Mouse (Mus musculus) CH12.LX (cell line): ENCODE data around the gene Dexi. TPM values are rescaled to one million over a fixed set of nuclear protein-coding genes. Genes with fewer than 3 reads are reported as not detected.

Experiments
- DNase-seq: peaks from one replicate; pipeline ENCODE4 v3.0.0-alpha.2; 2013; ENCODE audit errors: extremely low read depth
- H3K27ac ChIP-seq: 2 replicates; pipeline ENCODE4 v1.5.1; 2012; ENCODE audit warnings: low read depth, mild to moderate bottlenecking, control low read depth, moderate library complexity; ENCODE audit not compliant: insufficient read depth
- H3K27me3 ChIP-seq: replicated peaks from 2 replicates; pipeline ENCODE3; 2012; ENCODE audit warnings: inconsistent platforms
- H3K36me3 ChIP-seq, 2 experiments: replicated peaks in 1 of 2; 2 replicates each; pipeline versions ENCODE3 to v1.6.1; 2012; ENCODE audit warnings: inconsistent platforms in 1 of 2, low read length in 1 of 2, mild to moderate bottlenecking in 1 of 2, mixed read lengths in 1 of 2, moderate library complexity in 1 of 2; ENCODE audit not compliant: control insufficient read depth in 1 of 2, insufficient read depth in 1 of 2
- H3K4me1 ChIP-seq, 2 experiments: 2 replicates each; pipeline ENCODE4 v1.6.1; 2012; ENCODE audit warnings: inconsistent platforms in 1 of 2, moderate library complexity in 1 of 2; ENCODE audit not compliant: insufficient read depth in 2 of 2, control insufficient read depth in 1 of 2
- H3K4me2 ChIP-seq: 2 replicates; pipeline ENCODE4 v1.6.1; 2012; ENCODE audit warnings: low read depth, mild to moderate bottlenecking, control low read depth; ENCODE audit not compliant: poor library complexity, insufficient read depth, severe bottlenecking
- H3K4me3 ChIP-seq, 3 experiments: fragments of 150-350 bp in 1 of 3; sonication (generic) in 1 of 3; replicated peaks in 1 of 3; 2 replicates each; pipeline versions ENCODE3 to v1.5.1; 2011 to 2012; ENCODE audit warnings: low read depth in 2 of 3, low read length in 2 of 3, mild to moderate bottlenecking in 2 of 3, moderate library complexity in 2 of 3, control low read depth in 1 of 3, improper control_type of control experiment in 1 of 3, inconsistent platforms in 1 of 3, mixed read lengths in 1 of 3; ENCODE audit not compliant: poor library complexity in 1 of 3
- H3K79me2 ChIP-seq: replicated peaks from 2 replicates; pipeline ENCODE4 v1.6.1; 2012; ENCODE audit warnings: mild to moderate bottlenecking, moderate library complexity; ENCODE audit not compliant: control insufficient read depth, poor library complexity, insufficient read depth, severe bottlenecking; ENCODE audit errors: extremely low read depth
- H3K9ac ChIP-seq: 2 replicates; pipeline ENCODE4 v1.6.1; 2012; ENCODE audit warnings: low read depth, mild to moderate bottlenecking, control low read depth, moderate library complexity; ENCODE audit not compliant: insufficient read depth
- H3K9me3 ChIP-seq: replicated peaks from 2 replicates; pipeline ENCODE3; 2012; ENCODE audit warnings: low read length, inconsistent platforms, mixed read lengths
- BHLHE40 ChIP-seq: IDR thresholded peaks from 2 replicates; pipeline ENCODE4 v1.6.1; 2011; ENCODE audit warnings: mild to moderate bottlenecking, low read depth, low read length, improper control_type of control experiment
- CHD2 ChIP-seq: IDR thresholded peaks from 2 replicates; pipeline ENCODE4 v1.6.1; 2011; ENCODE audit warnings: low read length, improper control_type of control experiment
- CTCF ChIP-seq, 2 experiments: IDR thresholded peaks in 1 of 2; conservative IDR thresholded peaks in 1 of 2; 2 replicates each; pipeline ENCODE4 v1.5.1; 2011 to 2012; ENCODE audit warnings: low read depth in 2 of 2, low read length in 2 of 2, improper control_type of control experiment in 1 of 2, inconsistent platforms in 1 of 2, mild to moderate bottlenecking in 1 of 2, moderate library complexity in 1 of 2
- ETS1 ChIP-seq: conservative IDR thresholded peaks from 2 replicates; pipeline ENCODE4 v1.6.1; 2012; ENCODE audit warnings: low read depth, mild to moderate bottlenecking, inconsistent platforms, low read length, improper control_type of control experiment, moderate library complexity
- GABPA ChIP-seq: IDR thresholded peaks from 2 replicates; pipeline ENCODE4 v1.6.1; 2012; ENCODE audit warnings: low read depth, low read length, improper control_type of control experiment, inconsistent platforms; ENCODE audit not compliant: insufficient replicate concordance
- IRF4 ChIP-seq: IDR thresholded peaks from 2 replicates; pipeline ENCODE4 v1.6.1; 2014; ENCODE audit warnings: low read depth, mild to moderate bottlenecking, inconsistent platforms, low read length, improper control_type of control experiment
- KAT2A ChIP-seq: IDR thresholded peaks from 2 replicates; pipeline ENCODE4 v1.6.1; 2012; ENCODE audit warnings: low read length, improper control_type of control experiment, inconsistent platforms; ENCODE audit not compliant: insufficient replicate concordance
- MAX ChIP-seq: IDR thresholded peaks from 2 replicates; pipeline ENCODE4 v1.6.1; 2011; ENCODE audit warnings: low read length, improper control_type of control experiment
- MEF2A ChIP-seq: IDR thresholded peaks from 2 replicates; pipeline ENCODE4 v1.6.1; 2014; ENCODE audit warnings: low read depth, mild to moderate bottlenecking, inconsistent platforms, low read length, improper control_type of control experiment, borderline replicate concordance
- MXI1 ChIP-seq: IDR thresholded peaks from 2 replicates; pipeline ENCODE4 v1.6.1; 2011; ENCODE audit warnings: mild to moderate bottlenecking, low read depth, low read length, improper control_type of control experiment
- MYC ChIP-seq: IDR thresholded peaks from 2 replicates; pipeline ENCODE4 v1.6.1; 2011; ENCODE audit warnings: low read depth, mild to moderate bottlenecking, improper control_type of control experiment, low read length
- POLR2A ChIP-seq: IDR thresholded peaks from 2 replicates; pipeline ENCODE4 v1.6.1; 2011; ENCODE audit warnings: low read depth, mild to moderate bottlenecking, improper control_type of control experiment, low read length
- RAD21 ChIP-seq: IDR thresholded peaks from 2 replicates; pipeline ENCODE4 v1.6.1; 2011; ENCODE audit warnings: low read depth, mild to moderate bottlenecking, low read length, improper control_type of control experiment, moderate library complexity
- RCOR1 ChIP-seq: conservative IDR thresholded peaks from 2 replicates; pipeline ENCODE4 v1.6.1; 2012; ENCODE audit warnings: low read depth, mild to moderate bottlenecking, inconsistent platforms, low read length, improper control_type of control experiment
- SIN3A ChIP-seq: IDR thresholded peaks from 2 replicates; pipeline ENCODE4 v1.6.1; 2012; ENCODE audit warnings: low read length, improper control_type of control experiment, inconsistent platforms
- TBP ChIP-seq: conservative IDR thresholded peaks from 2 replicates; pipeline ENCODE4 v1.6.1; 2011; ENCODE audit warnings: low read depth, low read length, improper control_type of control experiment
- TCF12 ChIP-seq: IDR thresholded peaks from 2 replicates; pipeline ENCODE4 v1.6.1; 2014; ENCODE audit warnings: low read depth, mild to moderate bottlenecking, inconsistent platforms, low read length, improper control_type of control experiment
- UBTF ChIP-seq: IDR thresholded peaks from 2 replicates; pipeline ENCODE4 v1.6.1; 2012; ENCODE audit warnings: low read depth, mild to moderate bottlenecking, inconsistent platforms, low read length, improper control_type of control experiment, moderate library complexity
- ZNF384 ChIP-seq: IDR thresholded peaks from 2 replicates; pipeline ENCODE4 v1.6.1; 2012; ENCODE audit warnings: low read depth, low read length, improper control_type of control experiment, inconsistent platforms
- dilution Hi-C: fragments of 300-500 bp; cut with MboI; formaldehyde crosslinking; loops from 2 replicates; pipeline ENCODE4 v1.14.3; 2020; ENCODE audit warnings: low sequenced_read_pairs; ENCODE audit not compliant: extremely low pct_unique_long_range_greater_than_20kb, extremely low pct_ligation_motif_present
- in situ Hi-C: fragments of 300-500 bp; cut with MboI; formaldehyde crosslinking; loops from 3 replicates; pipeline ENCODE4 v1.14.3; 2019; ENCODE audit warnings: low sequenced_read_pairs, low pct_ligation_motif_present, low pct_unique_long_range_greater_than_20kb, mixed read lengths
- polyA plus RNA-seq: library from polyadenylated mRNA; unstranded; fragments of >175 nt; gene quantifications from 2 replicates; pipeline ENCODE4 v1.2.1, GENCODE M21; 2012; ENCODE audit warnings: low read depth; ENCODE audit not compliant: insufficient read length
- total RNA-seq, 2 experiments: library from RNA; depleted of rRNA; stranded (reverse); fragments of 300-350 nt in 1 of 2; fragments of >200 nt in 1 of 2; gene quantifications; 2 replicates each; pipeline ENCODE4 v1.2.3; 2012 to 2014

The Dexi gene
- total and polyA plus RNA-seq, 3 experiments, result 11.3 to 19.6 (median 14.1) TPM

DNA sequence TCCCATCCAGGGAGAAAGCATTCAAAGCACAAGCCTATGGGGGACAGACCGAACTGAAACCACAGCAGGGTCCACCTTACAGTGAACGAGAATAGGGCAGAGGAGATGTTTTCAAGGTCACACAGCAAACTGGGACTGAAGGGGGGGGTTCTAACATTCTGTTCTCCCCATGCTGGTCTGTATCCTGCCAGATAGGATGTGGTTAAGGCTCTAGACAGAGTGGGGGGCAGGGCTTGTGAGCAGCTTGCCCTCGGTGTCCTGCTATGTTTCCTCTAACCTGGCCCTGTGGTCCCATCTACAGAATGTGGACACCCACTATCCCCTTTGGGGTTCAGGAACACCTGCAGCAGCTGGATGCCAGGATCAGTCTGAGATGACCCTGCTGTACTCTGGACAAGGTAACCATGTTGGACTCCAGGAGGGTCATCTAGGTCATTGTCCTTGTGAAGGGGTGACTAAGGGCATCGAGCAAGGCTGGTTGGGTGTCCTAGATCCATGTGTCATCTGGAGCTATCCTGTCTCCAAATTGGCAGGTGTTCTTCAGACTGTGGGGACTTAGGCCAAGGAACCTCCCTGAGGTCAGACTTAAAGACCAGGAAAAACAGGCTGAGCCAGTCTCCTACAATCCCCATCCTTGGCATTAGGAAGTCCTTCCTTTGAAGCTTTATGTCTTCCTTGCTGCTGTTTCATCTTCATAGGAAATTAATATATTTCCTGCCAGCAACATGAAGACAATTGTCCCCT, 17.8 kb downstream of the Dexi start:
- Histone ChIP-seq H3K9ac (no peak overlapping the region), H3K4me2 (no peak overlapping the region), H3K79me2 (no peaks in the 10 kb centered on the region), H3K9me3 (no peaks in the 10 kb centered on the region), H3K27me3 (no peaks in the 10 kb centered on the region), H3K4me3 (no peak overlapping the region), H3K4me1 (peaks cover 0 to 27% of the 10 kb centered on the region in 2 experiments; a peak in 2 of 4 replicates), H3K36me3 (peaks cover 48 to 94% of the 10 kb centered on the region in 2 experiments), H3K27ac (no peak overlapping the region)
- in situ Hi-C loops (loop anchor here (25.0 kb wide), 1 partner anchor 438 kb away; no protein-coding TSS in a partner anchor), dilution Hi-C loops (no loop called here)
- no peak for DNase-seq
- no peak for TF ChIP-seq SIN3A
- TF ChIP-seq MYC, result no peak
- TF ChIP-seq CHD2, result no peak
- no peak for TF ChIP-seq KAT2A
- no peak for TF ChIP-seq MAX
- TF ChIP-seq, all 38 proteins: peak for 0

DNA sequence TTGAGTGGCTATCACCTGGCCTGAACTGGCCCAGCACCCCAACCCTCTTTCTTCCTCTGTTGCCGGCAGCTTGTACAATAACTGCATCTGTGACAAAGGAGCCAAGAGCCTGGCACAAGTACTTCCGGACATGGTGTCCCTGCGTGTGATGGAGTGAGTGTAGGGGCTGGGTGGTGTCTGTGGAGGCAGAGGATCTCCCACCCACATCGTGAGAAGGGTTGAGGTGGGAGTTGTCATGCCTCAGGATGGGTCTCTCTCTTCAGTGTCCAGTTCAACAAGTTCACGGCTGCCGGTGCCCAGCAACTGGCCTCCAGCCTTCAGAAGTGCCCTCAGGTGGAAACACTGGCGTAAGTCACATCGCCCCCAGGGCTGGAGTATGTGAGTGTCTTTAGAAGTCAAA, 19.2 kb downstream of the Dexi start:
- H3K4me1 ChIP-seq, result peaks cover 0 to 37% of the 10 kb centered on the region in 2 experiments; a peak in 2 of 4 replicates
- H3K27ac ChIP-seq, result no peak overlapping the region
- in situ Hi-C loops, result no loop called here
- no peak overlapping the region for H3K4me3 ChIP-seq
- H3K4me2 ChIP-seq, result no peak overlapping the region
- DNase-seq, result no peak
- H3K9ac ChIP-seq, result no peak overlapping the region
- H3K9me3 ChIP-seq, result no peaks in the 10 kb centered on the region
- no peaks in the 10 kb centered on the region for H3K79me2 ChIP-seq
- dilution Hi-C loops, result no loop called here
- peaks cover 40 to 93% of the 10 kb centered on the region in 2 experiments for H3K36me3 ChIP-seq
- TF ChIP-seq GABPA (no peak), MEF2A (no peak), CHD2 (no peak), POLR2A (no peak), TBP (no peak), MXI1 (no peak), CTCF (conservative IDR thresholded peaks at IDR 0.05 in 1 of 2, IDR thresholded peaks at IDR 0.05 in 1 of 2; ENCODE audit: low read depth in 2 of 2, low read length in 2 of 2) (no peak), IRF4 (no peak), ETS1 (no peak), RAD21 (no peak), BHLHE40 (no peak), ZNF384 (no peak), TCF12 (no peak), RCOR1 (no peak), UBTF (no peak), MYC (no peak)
- TF ChIP-seq, all 38 proteins: peak for 0
- H3K27me3 ChIP-seq, result no peaks in the 10 kb centered on the region
